In genomic region chr2:92272510-92272909, GRCm38 (mm10) we compare ENCODE assay signal across 20 mouse cellular contexts.
DNase-seq lines count a peak whose midpoint lies in the region; ATAC-seq and TF ChIP-seq lines count a peak whose summit lies in the region.
"Had no signal": no experiment of that assay in that cellular context is flagged by ENCODE, and none has a peak within 500 bp of the region (broad histone marks: within the 10 kb centered on the region; RNA-seq: fewer than 3 reads in every experiment).

No protein-coding gene starts in this region.

- no peak overlapping the region for H3K4me3 ChIP-seq in embryonic facial prominence, embryonic 14.5 days (ENCODE audit: low read depth, low read length)
- H3K4me3 ChIP-seq in embryonic facial prominence, embryonic 10.5 days, result no peak overlapping the region
- H3K4me3 ChIP-seq in limb, embryonic 14.5 days (replicated peaks; ENCODE audit: low read length), result no peak overlapping the region
- H3K4me3 ChIP-seq in limb, embryonic 10.5 days, result no peak overlapping the region
- H3K4me3 ChIP-seq in thymus, adult 2 months (ENCODE audit: control insufficient read depth, insufficient read depth, low read length), result no peak overlapping the region
- H3K4me3 ChIP-seq: embryonic facial prominence, embryonic 12.5 days; heart, embryonic 10.5 days; hindbrain, embryonic 15.5 days; neural tube, embryonic 12.5 days; stomach, embryonic 15.5 days had no signal

- DNase-seq in embryonic facial prominence, embryonic 14.5 days (ENCODE audit: low spot score), result peak; percentile 67
- DNase-seq in embryonic facial prominence, embryonic 10.5 days (ENCODE audit: low spot score), result no peak
- DNase-seq in limb, embryonic 14.5 days (ENCODE audit: low spot score), result no peak
- no peak for DNase-seq in limb, embryonic 10.5 days (ENCODE audit: low spot score)
- peak; percentile 13 for DNase-seq in thymus, adult 2 months
- no peak for DNase-seq in thymus, postnatal 10 days (ENCODE audit: low spot score in 2 of 2)
- no peak for DNase-seq in right cerebral cortex, adult 2 months (ENCODE audit: low spot score in 2 of 2)
- DNase-seq: adrenal gland, adult 2 months; cerebellum, adult 18-20 months; kidney, adult 2 months; liver, postnatal 0 days; retina, postnatal 1 day had no signal

- no peaks in the 10 kb centered on the region for H3K9me3 ChIP-seq in embryonic facial prominence, embryonic 14.5 days (ENCODE audit: control insufficient read depth, low read length)
- no peaks in the 10 kb centered on the region for H3K9me3 ChIP-seq in embryonic facial prominence, embryonic 10.5 days
- H3K9me3 ChIP-seq in limb, embryonic 14.5 days (ENCODE audit: control insufficient read depth, low read length), result no peaks in the 10 kb centered on the region
- no peaks in the 10 kb centered on the region for H3K9me3 ChIP-seq in limb, embryonic 10.5 days (replicated peaks)
- H3K9me3 ChIP-seq: embryonic facial prominence, embryonic 12.5 days; heart, embryonic 10.5 days; hindbrain, embryonic 15.5 days; neural tube, embryonic 12.5 days; stomach, embryonic 15.5 days had no signal

- no peak overlapping the region for H3K9ac ChIP-seq in embryonic facial prominence, embryonic 14.5 days (ENCODE audit: low read depth, low read length)
- H3K9ac ChIP-seq in limb, embryonic 14.5 days (ENCODE audit: low read depth, low read length, severe bottlenecking), result 0 out of 2 replicates have a peak overlapping the region, but pooled peaks have one; percentile 21
- H3K9ac ChIP-seq: embryonic facial prominence, embryonic 12.5 days; hindbrain, embryonic 15.5 days; liver, postnatal 0 days; neural tube, embryonic 12.5 days; stomach, embryonic 15.5 days had no signal

- H3K27me3 ChIP-seq in embryonic facial prominence, embryonic 14.5 days (replicated peaks; ENCODE audit: control insufficient read depth, insufficient read depth, low read length), result no peaks in the 10 kb centered on the region
- no peaks in the 10 kb centered on the region for H3K27me3 ChIP-seq in embryonic facial prominence, embryonic 10.5 days (replicated peaks; ENCODE audit: low read depth, poor library complexity, severe bottlenecking)
- no peaks in the 10 kb centered on the region for H3K27me3 ChIP-seq in limb, embryonic 14.5 days (ENCODE audit: control insufficient read depth, insufficient read depth, low read length)
- H3K27me3 ChIP-seq in limb, embryonic 10.5 days (ENCODE audit: low read depth, poor library complexity, severe bottlenecking), result no peaks in the 10 kb centered on the region
- H3K27me3 ChIP-seq in thymus, adult 2 months (ENCODE audit: control insufficient read depth, insufficient read depth, low read length), result no peaks in the 10 kb centered on the region
- H3K27me3 ChIP-seq: embryonic facial prominence, embryonic 12.5 days; hindbrain, embryonic 15.5 days; neural tube, embryonic 12.5 days; stomach, embryonic 15.5 days had no signal

- no peak for ATAC-seq in embryonic facial prominence, embryonic 14.5 days (ENCODE audit: low read depth)
- no peak for ATAC-seq in limb, embryonic 14.5 days (ENCODE audit: low FRiP score, low read depth)
- ATAC-seq in megakaryocyte progenitor cell, adult 5-6 weeks (replicated peaks; ENCODE audit: poor library complexity), result peak; percentile 68
- ATAC-seq: forebrain, embryonic 14.5 days; liver, postnatal 0 days had no signal

- no peak overlapping the region for H3K27ac ChIP-seq in embryonic facial prominence, embryonic 14.5 days (replicated peaks; ENCODE audit: low read depth, low read length)
- H3K27ac ChIP-seq in embryonic facial prominence, embryonic 10.5 days (replicated peaks), result no peak overlapping the region
- H3K27ac ChIP-seq in limb, embryonic 14.5 days (replicated peaks; ENCODE audit: low read depth, low read length), result no peak overlapping the region
- no peak overlapping the region for H3K27ac ChIP-seq in limb, embryonic 10.5 days
- H3K27ac ChIP-seq in thymus, adult 2 months (ENCODE audit: control insufficient read depth, insufficient read depth, low read length), result no peak overlapping the region
- H3K27ac ChIP-seq: embryonic facial prominence, embryonic 12.5 days; heart, embryonic 10.5 days; hindbrain, embryonic 15.5 days; kidney, postnatal 0 days; neural tube, embryonic 12.5 days; stomach, embryonic 15.5 days had no signal

- 0 out of 2 replicates have a peak, but pooled peaks cover 2% of the 10 kb centered on the region for H3K4me1 ChIP-seq in embryonic facial prominence, embryonic 14.5 days (ENCODE audit: control insufficient read depth, insufficient read depth, low read length)
- no peaks in the 10 kb centered on the region for H3K4me1 ChIP-seq in embryonic facial prominence, embryonic 10.5 days
- H3K4me1 ChIP-seq in limb, embryonic 14.5 days (ENCODE audit: control insufficient read depth, insufficient read depth, low read length), result no peaks in the 10 kb centered on the region; the same call in 1 of the 2 replicates
- no peaks in the 10 kb centered on the region for H3K4me1 ChIP-seq in limb, embryonic 10.5 days
- peaks cover 4% of the 10 kb centered on the region for H3K4me1 ChIP-seq in thymus, adult 2 months (replicated peaks; ENCODE audit: control insufficient read depth, insufficient read depth, low read length)
- H3K4me1 ChIP-seq: embryonic facial prominence, embryonic 12.5 days; neural tube, embryonic 12.5 days; stomach, embryonic 15.5 days had no signal

- no peak for TF ChIP-seq CTCF in thymus, adult 2 months (IDR thresholded peaks at IDR 0.05; ENCODE audit: borderline replicate concordance, control insufficient read depth, extremely low read depth, insufficient read depth, low read length, poor library complexity)

- WGBS in embryonic facial prominence, embryonic 14.5 days, result 43% methylated on average over 2 of the region's 2 CpGs
- 79% methylated on average over 2 of the region's 2 CpGs for WGBS in embryonic facial prominence, embryonic 10.5 days
- 41% methylated on average over 2 of the region's 2 CpGs for WGBS in limb, embryonic 14.5 days
- 83% methylated on average over 2 of the region's 2 CpGs for WGBS in limb, embryonic 10.5 days
- WGBS in thymus, adult 2 months, result 7% methylated on average over 2 of the region's 2 CpGs

- TF ChIP-seq POLR2A in limb, embryonic 14.5 days (IDR thresholded peaks at IDR 0.05; ENCODE audit: borderline replicate concordance, extremely low read depth, insufficient read depth, insufficient read length), result no peak
- no peak for TF ChIP-seq POLR2A in thymus, adult 2 months (IDR thresholded peaks at IDR 0.05; ENCODE audit: control insufficient read depth, extremely low read depth, insufficient read depth, low read length, poor library complexity)

- no peak overlapping the region for H3K4me2 ChIP-seq in embryonic facial prominence, embryonic 14.5 days (ENCODE audit: low read depth, low read length)
- H3K4me2 ChIP-seq in limb, embryonic 14.5 days (replicated peaks; ENCODE audit: low read depth, low read length, severe bottlenecking), result no peak overlapping the region
- H3K4me2 ChIP-seq: embryonic facial prominence, embryonic 12.5 days; hindbrain, embryonic 15.5 days; neural tube, embryonic 12.5 days; stomach, embryonic 15.5 days had no signal

- H3K36me3 ChIP-seq in embryonic facial prominence, embryonic 14.5 days (ENCODE audit: control insufficient read depth, insufficient read depth, low read length), result no peaks in the 10 kb centered on the region; the same call in 1 of the 2 replicates
- H3K36me3 ChIP-seq in embryonic facial prominence, embryonic 10.5 days (replicated peaks), result peaks cover 16% of the 10 kb centered on the region
- H3K36me3 ChIP-seq in limb, embryonic 14.5 days (ENCODE audit: control insufficient read depth, insufficient read depth, low read length), result 0 out of 2 replicates have a peak, but pooled peaks cover 5% of the 10 kb centered on the region
- H3K36me3 ChIP-seq in limb, embryonic 10.5 days, result peaks cover 21% of the 10 kb centered on the region
- no peaks in the 10 kb centered on the region for H3K36me3 ChIP-seq in thymus, adult 2 months (ENCODE audit: control insufficient read depth, insufficient read depth, low read length)
- H3K36me3 ChIP-seq: hindbrain, embryonic 15.5 days; stomach, embryonic 15.5 days had no signal

Comparison
In these comparisons a context has a peak if more than half of its experiments do, and no peak if none do; other contexts are left out.
1. DNase-seq: peak in embryonic facial prominence, embryonic 14.5 days (single experiment) and thymus, adult 2 months (single experiment); none in embryonic facial prominence, embryonic 10.5 days (single experiment), limb, embryonic 14.5 days (single experiment), limb, embryonic 10.5 days (single experiment), thymus, postnatal 10 days (0 of 2) and right cerebral cortex, adult 2 months (0 of 2).